Mouse (Mus musculus) liver, embryonic 14.5 days (tissue): ENCODE data around the gene Ckap2l. TPM values are rescaled to one million over a fixed set of nuclear protein-coding genes. Genes with fewer than 3 reads are reported as not detected.

Experiments
- ATAC-seq: fragments of 200-750 bp; cut with Nextera tagmentation; 2 replicates; pipeline ENCODE4 v1.8.0; 2017; ENCODE audit warnings: moderate number of reproducible peaks, mild to moderate bottlenecking, moderate library complexity; ENCODE audit not compliant: insufficient read depth
- DNase-seq, 3 experiments: peaks; one replicate each; pipeline ENCODE4 v3.0.0-alpha.2; 2012 to 2013; ENCODE audit warnings: low read depth in 3 of 3, low spot score in 3 of 3
- H3K27ac ChIP-seq: fragments of 300-500 bp; sonication (generic); 2 replicates; pipeline ENCODE4 v1.5.1; 2014; ENCODE audit warnings: moderate library complexity, mild to moderate bottlenecking, control low read depth, inconsistent platforms
- H3K27me3 ChIP-seq: fragments of 300-500 bp; sonication (generic); 2 replicates; pipeline ENCODE4 v1.6.1; 2014; ENCODE audit warnings: mild to moderate bottlenecking, low read length, moderate library complexity; ENCODE audit not compliant: control insufficient read depth, insufficient read depth
- H3K36me3 ChIP-seq: fragments of 300-500 bp; sonication (generic); replicated peaks from 2 replicates; pipeline ENCODE4 v1.6.1; 2014; ENCODE audit warnings: low read depth; ENCODE audit not compliant: control insufficient read depth, insufficient read depth
- H3K4me1 ChIP-seq, 2 experiments: fragments of 200-500 bp in 1 of 2; fragments of 300-500 bp in 1 of 2; sonication (generic) in 1 of 2; replicated peaks; 2 replicates each; pipeline ENCODE4 v1.6.1; 2012 to 2014; ENCODE audit warnings: antibody characterized with exemption in 1 of 2, inconsistent platforms in 1 of 2, low read length in 1 of 2; ENCODE audit not compliant: control insufficient read depth in 2 of 2, insufficient read depth in 2 of 2
- H3K4me2 ChIP-seq: fragments of 300-500 bp; sonication (generic); 2 replicates; pipeline ENCODE4 v1.6.1; 2014; ENCODE audit warnings: low read depth, mild to moderate bottlenecking, control low read depth, moderate library complexity
- H3K4me3 ChIP-seq, 2 experiments: fragments of 200-500 bp in 1 of 2; fragments of 300-500 bp in 1 of 2; sonication (generic) in 1 of 2; 2 replicates each; pipeline ENCODE4 v1.5.1; 2012 to 2014; ENCODE audit warnings: low read depth in 2 of 2, low read length in 2 of 2, mild to moderate bottlenecking in 2 of 2, control low read depth in 1 of 2, inconsistent platforms in 1 of 2, moderate library complexity in 1 of 2; ENCODE audit not compliant: insufficient read depth in 1 of 2
- H3K9ac ChIP-seq: fragments of 300-500 bp; sonication (generic); replicated peaks from 2 replicates; pipeline ENCODE4 v1.6.1; 2014; ENCODE audit warnings: mild to moderate bottlenecking, control low read depth, moderate library complexity
- H3K9me3 ChIP-seq: fragments of 300-500 bp; sonication (generic); 2 replicates; pipeline ENCODE4 v1.6.1; 2016; ENCODE audit warnings: low read length, mixed read lengths; ENCODE audit not compliant: control insufficient read depth
- CTCF ChIP-seq: IDR thresholded peaks from 2 replicates; pipeline ENCODE4 v1.5.1; 2016; ENCODE audit warnings: antibody characterized with exemption, low read depth, control low read depth
- EP300 ChIP-seq: IDR thresholded peaks from 2 replicates; pipeline ENCODE4 v1.6.1; 2016; ENCODE audit warnings: antibody characterized with exemption, low read depth
- WGBS: fragments of 180-500 bp; shearing (Covaris S2); extraction: QIAGEN DNeasy Blood & Tissue Kit; methylation state at CpG from one replicate; pipeline ENCODE4 v1.1.7; 2014; ENCODE audit not compliant: insufficient replicate concordance; 5-methylcytosine and 5-hydroxymethylcytosine counted together
- polyA plus RNA-seq, 2 experiments: library from polyadenylated mRNA; depleted of rRNA in 1 of 2; stranded (reverse) in 1 of 2; unstranded in 1 of 2; fragments of >200 nt; fragmentation: Nextera tagmentation in 1 of 2; extraction: Ambion mirVana in 1 of 2; gene quantifications; 2 replicates each; pipeline versions ENCODE4 v1.2.1 to v1.2.3; 2012 to 2014

The Ckap2l gene
- polyA plus RNA-seq, 2 experiments: 11.0 to 39.3 TPM

- H3K27me3 ChIP-seq: no peaks in the 10 kb centered on the region
- H3K9ac ChIP-seq: no peak overlapping the region
- H3K9me3 ChIP-seq: no peaks in the 10 kb centered on the region
- TF ChIP-seq EP300: no peak
- no peak for TF ChIP-seq CTCF
- no peak for ATAC-seq
- H3K27ac ChIP-seq: no peak overlapping the region
- H3K4me2 ChIP-seq: no peak overlapping the region
- no peak for DNase-seq
- H3K4me1 ChIP-seq: peaks cover 24 to 25% of the 10 kb centered on the region in 2 experiments
- 68% methylated on average over 7 of the region's 7 CpGs for whole genome bisulfite sequencing
- H3K36me3 ChIP-seq: no peaks in the 10 kb centered on the region
- no peak overlapping the region for H3K4me3 ChIP-seq
Observed at GRCm38 (mm10) chr2:129246436-129246835, 50.6 kb downstream of the Ckap2l start.

DNA sequence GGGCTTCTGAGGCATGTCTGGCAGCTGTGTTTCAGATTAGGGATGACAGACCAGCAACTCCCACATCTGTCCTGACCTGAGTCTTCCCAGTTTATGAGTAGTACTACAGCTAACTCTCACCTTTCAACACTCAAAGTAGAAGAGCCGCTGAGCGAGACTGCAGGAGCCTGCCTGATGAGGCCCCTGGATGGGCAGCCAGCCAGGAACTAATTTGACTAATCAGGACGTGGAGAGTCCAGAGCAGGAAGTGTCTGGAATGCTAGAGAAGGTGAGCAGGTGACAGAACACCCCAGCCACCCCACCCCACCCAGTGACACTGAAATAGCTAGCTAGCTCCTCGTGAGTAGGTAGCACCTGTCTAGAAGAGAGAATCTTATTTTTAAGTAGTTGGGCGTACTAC lies 51.4 kb downstream of the Ckap2l start:
- peaks cover 32 to 33% of the 10 kb centered on the region in 2 experiments for H3K4me1 ChIP-seq
- 61% methylated on average over 5 of the region's 5 CpGs for WGBS
- ATAC-seq (no peak), DNase-seq (no peak)
- H3K9me3 ChIP-seq: no peaks in the 10 kb centered on the region
- H3K9ac ChIP-seq: no peak overlapping the region
- H3K27me3 ChIP-seq: no peaks in the 10 kb centered on the region
- no peak overlapping the region for H3K4me3 ChIP-seq
- H3K27ac ChIP-seq: no peak overlapping the region
- TF ChIP-seq CTCF (no peak), EP300 (no peak)
- no peak overlapping the region for H3K4me2 ChIP-seq
- H3K36me3 ChIP-seq: no peaks in the 10 kb centered on the region

- Histone ChIP-seq H3K36me3 (no peaks in the 10 kb centered on the region), H3K9ac (no peak overlapping the region), H3K9me3 (no peaks in the 10 kb centered on the region), H3K4me1 (peaks cover 38 to 44% of the 10 kb centered on the region in 2 experiments), H3K27ac (no peak overlapping the region), H3K4me2 (no peak overlapping the region), H3K27me3 (no peaks in the 10 kb centered on the region), H3K4me3 (no peak overlapping the region)
- no peak for ATAC-seq
- 81% methylated on average over 20 of the region's 20 CpGs for WGBS
- DNase-seq: no peak
- TF ChIP-seq CTCF (peak; percentile 36; the same call in 1 of the 2 replicates), EP300 (no peak)
Observed at GRCm38 (mm10) chr2:129244446-129245120, 52.4 kb downstream of the Ckap2l start.

GRCm38 (mm10) chr2:129243786-129244185 lies 53.2 kb downstream of the Ckap2l start:
- H3K9me3 ChIP-seq: no peaks in the 10 kb centered on the region
- H3K4me3 ChIP-seq: no peak overlapping the region
- H3K4me1 ChIP-seq: peaks cover 46 to 50% of the 10 kb centered on the region in 2 experiments
- no peak for TF ChIP-seq EP300
- 44% methylated on average over 9 of the region's 9 CpGs for WGBS
- H3K36me3 ChIP-seq: no peaks in the 10 kb centered on the region
- H3K27me3 ChIP-seq: no peaks in the 10 kb centered on the region
- ATAC-seq (no peak), DNase-seq (no peak)
- no peak overlapping the region for H3K9ac ChIP-seq
- no peak overlapping the region for H3K4me2 ChIP-seq
- peak overlapping the region; percentile 87 for H3K27ac ChIP-seq

GRCm38 (mm10) chr2:129243005-129243404 lies 54.0 kb downstream of the Ckap2l start:
- no peaks in the 10 kb centered on the region for H3K9me3 ChIP-seq
- WGBS: 65% methylated on average over 4 of the region's 4 CpGs
- H3K9ac ChIP-seq: no peak overlapping the region
- no peak for DNase-seq
- peaks cover 50 to 53% of the 10 kb centered on the region in 2 experiments for H3K4me1 ChIP-seq
- no peak overlapping the region for H3K4me3 ChIP-seq
- peak overlapping the region; percentile 87 for H3K27ac ChIP-seq
- no peaks in the 10 kb centered on the region for H3K27me3 ChIP-seq
- ATAC-seq: peak; percentile 38
- TF ChIP-seq EP300: peak; percentile 47; the same call in 1 of the 2 replicates
- no peak for TF ChIP-seq CTCF
- H3K4me2 ChIP-seq: no peak overlapping the region
- H3K36me3 ChIP-seq: no peaks in the 10 kb centered on the region
